Mouse (Mus musculus) granulocyte monocyte progenitor cell, adult 5-6 weeks (primary cell): Measurements from ENCODE around the gene Vps54. TPM values are rescaled to one million over a fixed set of nuclear protein-coding genes. Genes with fewer than 3 reads are reported as not detected.
"Not testable (repeated sequence)": the region's sequence is repeated elsewhere in the genome, so short reads cannot be mapped to it uniquely, and the experiment has no call there.

Source experiments
- ATAC-seq: replicated peaks from 2 replicates; pipeline ENCODE4 v1.8.0; 2016; ENCODE audit warnings: mild to moderate bottlenecking, moderate TSS enrichment, inconsistent platforms; ENCODE audit not compliant: poor library complexity, severe bottlenecking
- total RNA-seq, 2 experiments: library from RNA; stranded (forward) in 1 of 2; stranded (reverse) in 1 of 2; fragments of 200-712, 200-1000 nt in 1 of 2; fragments of >200 nt in 1 of 2; fragmentation: Nextera tagmentation in 1 of 2; gene quantifications; 2 replicates each; pipeline ENCODE4 v1.2.3; 2014 to 2017

Gene Vps54
- 30.2 and 33.9 TPM in 2 replicates for total RNA-seq (2014; fragmentation: Nextera tagmentation)
- total RNA-seq (2017) = 38.6 and 44.1 TPM in 2 replicates

GRCm38 (mm10) chr11:21239021-21239661 lies at the start of gene Vps54:
TSS of gene Vps54 (plus strand) at chr11:21239281.
- ATAC-seq = peak; percentile 64

DNA sequence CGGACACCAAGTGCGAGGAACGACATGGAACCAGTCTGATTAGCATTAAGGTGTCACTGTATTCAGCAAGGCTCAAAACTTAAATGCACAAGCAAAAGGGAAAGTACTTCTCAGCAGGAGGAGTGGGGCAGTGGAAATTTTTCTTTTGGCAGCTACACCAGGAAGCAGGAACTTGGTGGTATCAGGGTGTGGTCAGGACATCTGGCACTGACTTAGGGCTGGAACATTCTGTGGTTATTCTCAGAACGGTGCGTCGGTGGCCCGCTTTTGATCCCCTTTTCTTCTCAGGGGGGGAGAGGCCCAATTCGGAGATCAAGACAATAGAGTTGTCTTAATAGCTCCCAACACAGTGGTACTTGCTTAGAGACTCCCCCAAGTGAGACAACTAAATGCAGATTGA lies 47.3 kb upstream of the Vps54 start:
- not testable (repeated sequence) for ATAC-seq

- no peak for ATAC-seq
Measured at GRCm38 (mm10) chr11:21194851-21195250, 44.2 kb upstream of the Vps54 start.

- no peak for ATAC-seq
Measured at GRCm38 (mm10) chr11:21209046-21209445, 30.0 kb upstream of the Vps54 start.

- ATAC-seq = not testable (repeated sequence)
Measured at GRCm38 (mm10) chr11:21209701-21210100, 29.4 kb upstream of the Vps54 start.

GRCm38 (mm10) chr11:21217419-21217818 lies 21.7 kb upstream of the Vps54 start:
- ATAC-seq = no peak

- no peak for ATAC-seq
Measured at GRCm38 (mm10) chr11:21219281-21219680, 19.8 kb upstream of the Vps54 start.

DNA sequence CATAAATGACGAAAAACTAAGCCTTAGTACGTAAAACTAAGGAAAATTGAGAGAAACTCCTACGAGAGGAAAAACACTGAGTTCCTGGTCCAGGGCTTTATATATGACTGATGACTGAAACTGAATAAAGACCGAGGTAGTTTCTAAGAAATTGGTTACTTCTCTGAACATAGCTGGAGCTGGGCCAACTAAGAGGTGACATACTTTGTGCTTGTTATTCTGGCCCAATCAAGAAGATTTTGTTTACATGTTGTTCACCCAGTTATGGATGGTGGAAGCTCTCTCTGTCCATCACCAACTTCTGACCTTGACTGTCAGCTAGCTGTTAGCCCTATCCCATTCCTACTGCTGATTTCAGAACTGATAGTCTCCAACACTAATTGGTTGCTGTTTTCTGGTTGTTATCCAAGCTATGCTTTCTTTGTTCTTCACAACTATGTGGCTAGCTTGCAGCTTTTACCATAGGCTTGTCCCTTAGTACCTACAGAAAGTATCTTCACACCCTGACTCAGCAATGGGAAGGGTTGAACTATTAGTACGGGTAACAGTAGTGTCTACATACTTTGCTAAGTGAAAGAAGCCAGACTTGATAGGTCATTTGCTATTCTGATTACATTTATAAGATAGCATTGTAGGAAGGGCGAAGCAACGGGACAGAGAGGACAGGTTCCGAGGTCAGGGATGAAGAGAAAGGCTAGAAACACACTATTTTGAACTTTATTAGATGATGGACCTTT lies 19.1 kb upstream of the Vps54 start:
- no peak for ATAC-seq

- peak; percentile 13; the same call in 1 of the 2 replicates for ATAC-seq
Measured at GRCm38 (mm10) chr11:21220754-21221153, 18.3 kb upstream of the Vps54 start.

DNA sequence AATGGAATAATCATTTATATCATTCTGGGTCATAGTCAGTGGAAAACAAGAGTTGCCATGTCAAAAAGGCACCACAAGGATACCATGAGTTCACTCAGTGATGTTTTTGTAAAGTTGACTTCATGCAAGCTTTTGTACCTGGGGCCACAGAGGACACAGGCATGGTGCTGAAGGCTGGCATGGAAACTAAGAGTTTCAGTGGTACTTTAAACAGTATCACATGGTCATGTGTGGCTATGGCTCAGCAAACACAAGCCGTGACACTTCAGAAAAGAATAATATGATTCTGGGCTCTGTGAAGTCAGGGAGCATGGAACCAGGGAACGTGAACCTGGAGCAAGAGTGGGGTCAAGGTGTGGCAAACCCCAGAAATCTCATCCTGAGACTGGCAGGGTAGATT lies 17.7 kb upstream of the Vps54 start:
- ATAC-seq = no peak

GRCm38 (mm10) chr11:21222606-21223207 lies 16.4 kb upstream of the Vps54 start:
- ATAC-seq = peak; percentile 41

DNA sequence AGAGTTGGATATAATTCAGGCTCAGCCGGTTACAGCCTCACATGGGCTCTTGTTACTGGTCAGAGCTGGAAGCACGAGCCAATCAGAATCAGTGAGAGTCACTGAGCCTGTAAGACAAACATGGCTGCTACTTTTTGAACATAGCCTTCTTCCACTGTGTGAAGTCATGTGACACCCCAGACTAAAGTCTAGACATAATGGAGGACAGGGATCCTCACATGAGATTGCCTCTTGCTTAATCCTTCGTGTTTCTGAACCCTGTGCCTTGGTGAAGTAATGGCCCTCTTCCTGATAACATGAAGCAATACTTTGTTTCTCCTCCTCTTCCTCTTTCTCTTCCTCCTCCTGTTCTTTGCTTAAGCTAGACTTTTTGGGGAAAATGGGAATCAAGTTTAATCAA lies 15.5 kb upstream of the Vps54 start:
- peak; percentile 72 for ATAC-seq

DNA sequence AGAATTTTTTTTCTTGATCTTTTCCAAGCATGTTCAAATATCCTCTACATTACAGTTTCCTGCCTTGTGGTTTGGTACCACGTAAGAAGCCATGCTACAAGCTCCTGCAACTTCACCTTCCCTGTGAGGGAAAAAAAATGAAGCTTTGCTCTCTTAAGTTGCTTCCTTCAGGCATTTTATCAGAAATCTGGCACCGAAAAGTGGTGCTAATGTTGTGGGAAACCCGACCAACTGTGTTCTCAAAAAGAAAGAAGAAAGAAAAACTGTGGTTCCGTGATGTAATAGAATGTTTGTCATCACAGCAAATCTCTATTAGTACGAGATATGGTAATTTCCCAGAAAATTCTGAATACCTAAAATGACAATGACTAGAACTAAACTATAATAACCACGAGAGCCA lies 15.0 kb upstream of the Vps54 start:
- 0 out of 2 replicates have a peak, but pooled peaks have one; percentile 2 for ATAC-seq

DNA sequence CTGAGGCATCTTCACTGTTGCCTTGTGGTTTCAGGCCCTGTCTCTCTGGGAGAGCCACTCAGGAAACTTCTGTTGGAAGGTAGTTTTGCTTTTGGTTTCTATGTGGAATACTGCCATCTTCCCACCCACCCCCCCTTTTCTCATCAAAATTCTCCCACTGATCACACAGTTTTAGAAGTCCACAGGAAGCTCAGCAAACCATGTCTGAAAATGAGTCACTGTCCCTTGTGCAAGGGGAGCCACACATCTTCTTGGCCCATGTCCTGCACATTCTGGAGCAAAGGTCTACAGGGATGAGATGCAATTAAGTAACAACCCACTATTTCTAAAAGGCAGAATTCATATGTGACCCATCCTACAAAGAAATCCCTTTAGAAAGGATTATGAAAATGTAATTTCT lies 14.6 kb upstream of the Vps54 start:
- peak; percentile 64 for ATAC-seq

GRCm38 (mm10) chr11:21224983-21225382 lies 14.1 kb upstream of the Vps54 start:
- peak; percentile 53 for ATAC-seq

- no peak for ATAC-seq
Measured at GRCm38 (mm10) chr11:21235381-21235780, 3.7 kb upstream of the Vps54 start.

DNA sequence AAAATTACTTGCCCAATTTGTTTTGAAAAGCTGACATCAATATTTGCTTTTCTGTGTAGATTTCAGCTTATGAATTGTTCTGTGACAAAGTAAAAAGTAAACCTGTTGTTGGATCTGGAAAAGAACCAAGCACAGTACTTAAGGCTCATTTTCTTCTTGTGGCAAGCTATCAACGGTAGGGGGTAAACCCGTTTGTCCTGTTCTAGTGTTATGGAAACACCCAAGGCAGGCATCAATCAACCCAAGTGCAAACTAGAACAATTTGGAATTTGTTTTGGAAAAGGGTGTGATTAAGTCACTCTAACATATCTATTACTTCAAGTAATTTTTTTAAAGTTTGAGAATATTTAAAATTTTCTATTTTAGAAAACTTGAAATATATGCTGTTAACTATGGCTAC lies 3.3 kb upstream of the Vps54 start:
- no peak for ATAC-seq

DNA sequence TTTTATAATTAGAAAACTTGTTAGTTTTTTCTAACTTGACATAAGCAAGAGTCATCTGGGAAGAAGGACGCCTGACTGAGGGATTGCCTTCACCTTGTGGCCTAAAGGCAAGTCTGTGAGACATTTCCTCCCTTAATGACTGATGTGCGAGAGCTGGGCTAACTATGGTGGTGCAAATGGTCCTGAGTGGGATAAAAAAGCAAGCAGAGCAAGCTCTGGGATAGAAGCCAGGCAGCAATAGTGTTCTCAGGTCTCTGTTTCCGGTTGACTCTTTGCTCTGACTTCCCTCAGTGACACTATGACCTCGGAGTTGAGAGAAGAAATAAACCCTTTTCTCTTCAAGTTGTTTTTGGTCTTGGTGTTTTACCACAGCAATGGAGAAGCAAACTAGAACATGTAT lies 2.1 kb upstream of the Vps54 start:
- no peak for ATAC-seq

DNA sequence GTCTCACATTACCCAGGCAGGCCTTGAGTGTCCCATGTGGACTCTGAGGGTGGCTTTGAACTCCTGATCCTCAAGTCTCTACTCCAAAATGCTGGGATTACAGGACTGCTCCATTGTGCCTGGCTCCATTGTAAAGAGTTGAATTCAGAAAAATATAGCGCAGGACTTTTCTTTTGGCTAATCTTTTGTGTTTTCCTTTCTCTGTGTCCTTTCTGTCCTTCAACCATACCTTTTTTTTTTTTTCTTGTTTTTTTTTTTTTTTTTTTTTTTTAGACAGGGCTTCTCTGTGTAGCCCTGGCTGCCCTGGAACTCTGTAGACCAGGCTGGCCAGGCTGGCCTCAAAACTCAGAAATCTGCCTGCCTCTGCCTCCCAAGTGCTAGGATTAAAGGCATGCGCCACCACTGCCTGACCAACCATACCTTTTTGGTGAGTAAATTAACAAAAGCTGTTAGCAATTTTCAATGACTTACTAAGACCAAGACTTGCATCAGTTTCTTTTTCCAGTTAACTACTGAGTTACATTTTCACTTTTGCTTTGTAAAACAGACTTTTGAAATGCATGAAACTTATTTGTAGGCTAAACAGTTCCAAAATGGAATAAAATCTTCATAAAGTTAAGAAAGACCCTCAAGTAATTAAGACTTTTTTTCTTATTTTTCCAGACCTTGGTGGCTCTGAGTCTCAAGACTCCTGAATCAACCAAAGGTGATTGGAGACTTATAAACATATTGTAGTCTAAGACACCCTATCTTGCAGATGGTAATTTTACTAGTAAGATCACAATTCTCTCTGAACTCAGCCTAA lies 1.4 kb upstream of the Vps54 start:
- no peak for ATAC-seq

GRCm38 (mm10) chr11:21238279-21239020 lies 631 bp upstream of the Vps54 start:
- peak; percentile 64 for ATAC-seq
